Mouse (Mus musculus) CD4-positive helper T cell, adult 2 months (primary cell): ENCODE measurements around the gene Gata2.
"Not testable (repeated sequence)": the region's sequence is repeated elsewhere in the genome, so short reads cannot be mapped to it uniquely, and the experiment has no call there.

Experiments used
- DNase-seq: peaks from one replicate; pipeline ENCODE4 v3.0.0-alpha.2; 2012; ENCODE audit warnings: low read depth, missing footprints, low spot score

Gene Gata2

GRCm38 (mm10) chr6:88193433-88194052, at the start of gene Gata2:
TSS of gene Gata2 (plus strand) at chr6:88193891.
- no peak for DNase-seq

GRCm38 (mm10) chr6:88145793-88146192, 47.9 kb upstream of the Gata2 start:
- DNase-seq: no peak

DNA sequence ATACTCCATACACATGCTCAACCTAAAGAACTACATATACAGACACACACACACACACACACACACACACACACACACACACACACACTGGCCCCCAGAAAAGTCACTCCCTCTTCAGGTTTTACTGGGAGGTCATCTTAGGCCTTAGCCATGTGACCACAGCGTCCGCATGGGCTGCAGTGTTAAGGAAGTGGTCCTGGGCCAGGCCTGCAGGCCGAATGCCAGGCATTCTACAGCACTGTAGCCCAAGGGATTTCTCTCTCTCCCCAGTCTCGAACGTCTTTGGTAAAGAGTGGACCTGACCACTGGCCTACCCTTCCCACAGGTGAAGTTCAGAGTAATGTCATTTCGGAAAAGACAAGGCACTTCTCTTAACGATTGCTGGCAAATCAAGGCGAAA, 47.1 kb upstream of the Gata2 start:
- DNase-seq: no peak

DNA sequence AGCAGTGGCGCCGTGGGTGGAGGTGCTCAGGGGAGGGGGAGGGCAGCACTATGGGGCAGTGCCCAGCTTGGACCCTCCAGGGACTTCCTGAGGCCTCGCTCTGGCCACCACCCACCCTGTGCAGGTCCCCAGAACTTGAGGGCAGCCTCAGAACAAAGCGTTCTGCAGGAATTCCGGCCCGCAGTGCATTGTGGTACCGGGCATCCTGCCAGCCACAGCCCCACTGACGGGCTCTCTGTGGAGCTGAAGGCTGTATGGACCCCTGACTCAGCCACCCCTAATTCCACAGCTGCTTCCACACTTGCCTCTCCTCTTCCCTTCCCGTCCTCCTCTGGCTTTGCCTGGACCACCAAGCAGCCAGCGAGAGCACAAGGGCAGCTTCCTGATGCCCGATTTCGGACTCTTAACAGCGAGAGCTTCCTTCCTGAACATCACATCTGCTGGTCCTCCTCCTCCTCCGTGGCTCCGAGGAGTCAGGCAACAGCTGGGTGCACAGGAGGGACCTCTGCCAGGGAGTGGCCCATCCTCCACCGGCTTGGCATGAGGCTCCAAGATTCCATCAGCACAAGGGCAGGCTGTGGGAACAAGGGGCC, 46.2 kb upstream of the Gata2 start:
- no peak for DNase-seq

- no peak for DNase-seq
Observed at GRCm38 (mm10) chr6:88151335-88151734, 42.4 kb upstream of the Gata2 start.

GRCm38 (mm10) chr6:88152127-88152705, 41.5 kb upstream of the Gata2 start:
- no peak for DNase-seq

GRCm38 (mm10) chr6:88152979-88153378, 40.7 kb upstream of the Gata2 start:
- DNase-seq: no peak

DNA sequence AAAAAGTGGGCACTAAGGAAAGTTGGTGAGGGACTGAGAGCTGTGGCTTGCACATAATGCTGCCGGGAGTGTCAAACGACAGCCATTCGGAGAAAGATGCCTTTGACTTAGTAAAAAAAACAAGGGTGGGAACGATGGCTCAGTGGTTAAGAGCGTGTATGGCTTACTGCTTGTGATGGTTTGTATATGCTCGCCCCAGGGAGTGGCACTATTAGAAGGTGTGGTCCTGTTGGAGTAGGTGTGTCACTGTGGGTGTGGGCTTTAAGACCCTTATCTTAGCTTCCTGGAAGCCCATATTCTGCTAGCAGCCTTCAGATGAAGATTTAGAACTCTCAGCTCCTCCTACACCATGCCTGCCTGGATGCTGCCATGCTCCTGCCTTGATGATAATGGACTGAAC, 38.1 kb upstream of the Gata2 start:
- DNase-seq: not testable (repeated sequence)

- DNase-seq: no peak
Observed at GRCm38 (mm10) chr6:88158790-88159189, 34.9 kb upstream of the Gata2 start.

DNA sequence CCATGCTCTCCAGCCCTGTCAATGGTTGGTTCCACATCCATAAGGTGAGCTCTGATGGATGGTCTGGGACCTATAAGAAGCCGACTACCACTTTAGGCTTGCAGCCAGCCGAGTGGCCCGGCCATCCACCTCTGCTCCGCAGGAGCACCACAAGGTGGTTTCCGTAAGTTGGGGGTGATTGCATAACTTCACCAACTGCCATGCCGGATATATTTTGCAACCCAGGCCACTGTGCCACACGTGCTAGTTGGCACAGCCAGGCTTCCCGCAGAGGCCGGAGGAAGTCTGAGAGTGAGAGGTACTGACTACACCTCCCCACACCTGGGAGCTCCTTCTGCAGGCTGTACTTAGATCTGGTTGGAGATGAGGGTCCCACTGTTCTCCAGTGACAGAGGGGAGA, 27.6 kb upstream of the Gata2 start:
- DNase-seq: no peak

DNA sequence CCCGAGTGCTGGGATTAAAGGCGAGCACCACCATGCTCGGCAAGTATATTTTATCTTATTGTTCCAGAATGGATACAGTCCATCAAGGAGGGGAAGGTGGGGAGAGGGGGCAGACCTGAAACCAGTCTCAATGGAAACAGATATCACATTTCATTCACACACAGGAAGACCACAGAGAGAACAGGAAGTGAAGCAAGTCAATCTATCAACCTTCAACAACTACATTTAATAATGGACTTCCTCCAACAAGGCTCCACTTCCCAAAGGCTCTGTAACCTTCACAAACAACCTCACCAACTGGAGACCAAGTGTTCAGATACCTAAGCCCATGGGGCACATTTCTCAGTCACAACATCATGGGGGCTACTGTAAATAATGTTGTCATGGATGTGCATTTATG, 19.5 kb upstream of the Gata2 start:
- DNase-seq: no peak

GRCm38 (mm10) chr6:88174676-88175075, 19.0 kb upstream of the Gata2 start:
- DNase-seq: no peak

- DNase-seq: no peak
Observed at GRCm38 (mm10) chr6:88184671-88185070, 9.0 kb upstream of the Gata2 start.

DNA sequence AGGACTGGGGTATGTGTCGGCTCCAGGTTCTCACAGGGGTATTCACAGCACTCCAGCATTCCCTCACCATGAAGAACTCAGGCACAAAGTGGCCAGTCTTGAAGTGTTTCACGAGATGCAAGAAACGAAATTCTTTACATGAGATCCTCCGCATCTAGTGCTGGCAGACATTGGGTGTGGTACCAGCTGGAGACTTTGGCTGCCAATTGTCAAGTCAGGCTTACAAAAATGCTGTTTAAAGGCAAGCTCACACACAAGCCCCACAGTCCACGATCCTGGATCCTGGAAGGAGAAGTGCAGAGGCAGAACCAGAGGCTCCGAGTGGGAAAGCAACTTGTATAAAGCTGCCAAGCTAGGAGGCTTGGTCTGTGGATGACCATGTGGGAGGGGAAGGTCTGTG, 5.5 kb upstream of the Gata2 start:
- no peak for DNase-seq

DNA sequence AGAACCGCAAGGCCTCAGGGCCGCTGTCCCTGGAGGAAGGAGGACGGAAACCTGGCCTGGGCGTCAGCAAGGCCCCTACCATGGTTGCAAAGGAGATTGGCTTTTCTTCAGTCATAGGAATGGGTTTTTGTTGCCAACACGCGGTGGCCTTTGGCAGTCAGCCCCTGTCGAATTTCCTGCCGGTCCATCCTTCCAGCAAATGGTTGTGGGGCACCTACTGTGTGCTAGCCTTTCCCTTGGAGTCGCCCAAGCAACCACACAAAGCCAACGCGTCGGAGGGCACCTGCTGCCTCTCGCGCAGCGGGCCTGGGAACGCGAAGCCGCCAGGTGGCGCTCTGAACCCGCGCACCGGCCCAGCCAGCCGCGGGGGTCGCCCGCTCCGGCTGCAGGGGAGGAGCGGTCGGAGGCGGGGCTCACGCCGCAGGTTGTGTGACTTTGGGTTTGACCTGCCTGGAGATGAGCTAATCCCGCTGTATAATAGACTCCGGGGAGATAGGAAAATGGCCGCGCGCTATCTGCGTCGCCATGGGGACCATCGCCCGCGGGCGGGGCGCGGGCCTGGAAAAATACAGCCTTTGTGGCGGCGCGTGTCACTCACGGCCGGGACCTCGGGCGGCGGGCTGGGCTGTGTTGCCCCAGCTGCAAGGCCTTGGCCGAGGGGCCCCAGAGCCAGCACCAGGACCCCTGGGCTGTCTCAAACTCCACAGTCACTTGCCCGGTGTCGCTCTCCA, 4.2 kb upstream of the Gata2 start:
- DNase-seq: peak; percentile 65

DNA sequence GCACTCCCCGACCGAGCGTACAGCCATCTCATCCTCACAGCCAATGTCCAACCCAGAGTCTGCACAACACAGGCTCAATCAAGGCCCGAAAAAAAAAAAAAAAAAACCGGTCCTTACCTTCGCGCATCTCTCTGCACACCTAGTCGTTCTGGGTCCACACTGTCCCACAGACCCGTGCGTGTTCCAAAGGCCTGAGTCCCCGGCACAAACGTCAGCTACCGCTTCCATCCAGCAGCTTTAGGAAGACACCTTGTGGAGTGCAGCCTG, 3.7 kb upstream of the Gata2 start:
- no peak for DNase-seq

DNA sequence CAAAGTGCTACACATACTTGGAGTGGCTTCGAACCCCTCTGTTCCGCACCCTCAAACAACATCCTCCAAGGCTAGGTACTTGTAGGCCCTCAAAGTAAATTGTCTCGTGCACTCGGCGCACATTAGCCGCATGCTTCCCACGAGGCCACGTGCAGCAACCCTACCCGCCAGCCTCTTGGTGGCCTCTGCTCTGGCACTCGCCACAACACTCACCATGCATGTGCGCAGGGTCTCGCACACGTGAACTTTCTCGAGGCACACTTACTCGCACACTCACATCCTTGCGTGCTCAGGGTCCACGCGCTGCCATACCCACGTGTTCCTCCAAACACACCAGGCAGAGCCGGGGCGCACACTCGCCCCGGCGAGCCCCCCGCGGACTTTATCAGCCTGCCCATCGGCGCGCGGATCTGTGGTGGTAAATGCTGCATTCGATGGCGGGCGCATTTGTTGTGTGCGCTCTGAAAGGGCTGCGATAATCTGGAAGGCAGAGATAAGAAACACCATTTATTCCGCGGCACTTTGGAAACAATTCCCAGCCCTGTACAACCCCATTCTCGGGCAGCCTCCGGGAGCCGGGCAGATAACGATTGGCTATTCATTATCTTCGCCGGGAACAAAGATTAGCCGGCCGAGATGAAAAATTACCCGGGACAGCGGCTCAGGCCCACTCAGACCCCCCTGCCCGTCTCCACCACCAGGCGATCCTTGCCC, 3.2 kb upstream of the Gata2 start:
- DNase-seq: no peak

GRCm38 (mm10) chr6:88191024-88191365, 2.7 kb upstream of the Gata2 start:
- no peak for DNase-seq

- no peak for DNase-seq
Observed at GRCm38 (mm10) chr6:88191411-88192070, 2.1 kb upstream of the Gata2 start.

GRCm38 (mm10) chr6:88192756-88193155, 935 bp upstream of the Gata2 start:
- no peak for DNase-seq

GRCm38 (mm10) chr6:88194053-88194977, 624 bp downstream of the Gata2 start:
- DNase-seq: no peak
